Mouse (Mus musculus) heart, postnatal 0 days (tissue): ENCODE measurements at regions not wholly inside any gene's neighbourhood (a gene's known extent, or its start where the extent isn't known, plus 50 kb on each side); places are given as distances from the start of the nearest gene placed in this dataset.

Experiments used
- CTCF ChIP-seq: IDR thresholded peaks from 2 replicates; pipeline ENCODE4 v1.5.1; 2016; ENCODE audit warnings: antibody characterized with exemption, control low read depth, low read depth
- EP300 ChIP-seq: IDR thresholded peaks from 2 replicates; pipeline ENCODE4 v1.6.1; 2016; ENCODE audit warnings: antibody characterized with exemption, low read depth

DNA sequence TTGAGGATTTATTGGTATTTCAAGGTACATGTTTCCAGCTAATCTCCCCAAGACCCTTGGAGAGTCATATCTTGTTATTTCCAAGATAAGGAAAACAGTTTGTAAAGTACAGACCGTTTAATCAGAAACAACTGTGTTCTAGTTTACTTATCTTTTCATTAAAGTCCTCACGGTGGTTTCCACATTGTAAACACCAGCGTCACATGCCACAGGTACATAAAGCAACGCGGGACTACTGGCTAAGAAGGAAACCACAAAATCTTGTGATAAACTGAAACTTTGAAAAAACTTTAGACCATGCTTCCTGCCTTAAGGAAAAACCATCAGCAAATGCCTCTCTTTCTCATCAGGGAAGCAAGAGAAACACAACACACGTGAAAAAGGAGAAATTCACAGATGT, 522.4 kb upstream of the Fam174a start:
- TF ChIP-seq CTCF (no peak), EP300 (no peak)
